Mouse (Mus musculus): ENCODE measurements around the gene R3hdm1.

Gene R3hdm1

DNA sequence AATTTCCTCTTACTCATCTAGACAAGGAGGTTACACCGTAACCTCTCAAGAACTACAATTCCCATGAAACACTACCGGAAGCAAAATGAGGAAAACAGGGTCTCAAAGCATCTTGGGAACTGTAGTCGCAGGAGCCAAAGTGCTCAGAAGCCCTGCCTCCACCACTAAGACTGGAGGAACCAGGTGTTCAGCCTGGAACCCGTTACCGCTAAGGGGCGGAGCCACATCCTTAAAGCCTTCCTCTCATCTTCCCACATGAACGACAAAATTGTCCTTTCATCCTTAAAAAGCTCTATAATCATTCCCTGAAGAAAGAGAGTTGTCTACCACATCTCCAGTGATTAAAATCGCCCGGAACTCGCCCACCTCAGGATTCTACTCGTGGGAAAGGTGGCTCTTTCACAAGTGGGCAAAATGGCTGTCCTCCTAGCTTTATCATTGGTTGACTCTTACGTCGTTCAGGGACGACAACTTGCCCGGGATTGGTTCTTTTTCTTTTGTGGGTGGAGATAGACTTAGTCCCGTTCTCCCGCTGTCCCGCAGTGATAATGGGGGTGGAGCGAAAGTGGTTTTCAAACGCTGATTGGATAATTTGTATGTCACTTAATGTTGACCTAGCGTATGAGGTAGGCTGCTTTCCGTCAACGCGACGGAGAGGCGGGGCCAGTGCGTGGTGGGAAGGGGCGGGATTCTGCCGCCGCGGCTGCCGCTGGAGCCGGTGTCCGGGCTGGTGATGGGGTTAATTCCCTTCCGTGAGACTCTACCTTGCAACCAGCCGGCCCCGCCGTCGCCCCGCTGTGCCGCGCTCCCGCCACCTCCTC lies at the start of gene R3hdm1, which contains the start of gene Zranb3:
Gene R3hdm1, plus strand, starts transcription at position 661 of the 821 bp plus-strand sequence.
Gene Zranb3, minus strand, starts transcription at position 407 of the 821 bp plus-strand sequence.
- DNase-seq (ENCODE audit: low spot score in 2 of 2), result peak; percentile 96 to 99

- DNase-seq (ENCODE audit: low spot score in 2 of 2), result no peak
Measured at GRCm38 (mm10) chr1:128057269-128057668, 45.8 kb upstream of the R3hdm1 start.

- DNase-seq (ENCODE audit: low spot score in 2 of 2), result no peak
Measured at GRCm38 (mm10) chr1:128058625-128059024, 44.5 kb upstream of the R3hdm1 start.

DNA sequence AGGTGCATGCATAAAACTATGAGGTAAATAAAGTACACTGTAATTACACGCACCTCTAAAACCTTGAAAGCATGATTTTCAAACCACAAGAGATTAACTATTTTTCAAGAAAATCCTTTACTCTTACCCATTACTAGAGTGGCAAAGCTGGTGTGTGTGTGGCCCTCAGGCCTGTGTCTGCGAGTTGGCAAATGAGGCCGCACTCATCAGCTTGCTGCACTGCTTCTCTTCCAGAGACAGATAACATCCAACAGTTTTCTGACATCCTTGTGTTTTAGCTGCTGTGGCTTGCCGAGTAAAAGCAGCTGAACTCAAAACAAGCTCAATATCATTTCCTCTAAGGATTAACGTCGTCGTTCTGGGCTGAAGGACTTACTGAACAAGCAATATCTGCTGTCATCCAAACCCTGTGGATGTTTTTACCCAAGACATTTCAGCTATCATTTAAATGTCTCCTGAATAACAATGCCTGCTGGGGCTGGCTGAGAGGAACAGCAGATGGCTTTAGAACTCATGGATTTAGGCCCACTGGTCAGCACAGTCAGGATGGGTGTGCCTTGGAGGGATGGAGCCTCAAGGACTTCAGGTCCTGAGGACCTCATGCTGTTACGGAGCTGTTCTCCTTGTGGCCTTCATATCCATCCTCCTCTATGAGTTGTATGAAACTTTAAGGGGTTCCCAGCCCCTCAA lies 42.3 kb upstream of the R3hdm1 start:
- no peak for DNase-seq (ENCODE audit: low spot score in 2 of 2)

DNA sequence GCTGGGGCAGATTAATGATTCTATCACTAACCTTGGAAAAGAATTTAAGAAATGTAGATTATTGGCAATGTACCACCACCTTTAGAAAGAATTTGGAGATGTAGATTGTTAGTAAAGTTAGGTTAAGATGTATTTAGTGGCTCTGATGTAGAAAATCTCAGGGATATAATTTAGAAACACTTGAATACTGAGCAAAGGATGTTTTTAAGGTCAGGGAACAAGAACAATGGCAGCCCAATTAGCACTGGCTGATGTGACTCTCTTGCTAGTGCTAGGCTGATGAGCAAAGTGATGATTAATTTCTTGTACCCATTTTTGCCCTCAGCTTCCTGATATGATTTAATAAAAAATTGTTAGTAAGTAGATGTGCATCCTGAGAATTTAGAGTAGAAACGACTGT lies 41.7 kb upstream of the R3hdm1 start:
- DNase-seq (ENCODE audit: low spot score in 2 of 2), result no peak

DNA sequence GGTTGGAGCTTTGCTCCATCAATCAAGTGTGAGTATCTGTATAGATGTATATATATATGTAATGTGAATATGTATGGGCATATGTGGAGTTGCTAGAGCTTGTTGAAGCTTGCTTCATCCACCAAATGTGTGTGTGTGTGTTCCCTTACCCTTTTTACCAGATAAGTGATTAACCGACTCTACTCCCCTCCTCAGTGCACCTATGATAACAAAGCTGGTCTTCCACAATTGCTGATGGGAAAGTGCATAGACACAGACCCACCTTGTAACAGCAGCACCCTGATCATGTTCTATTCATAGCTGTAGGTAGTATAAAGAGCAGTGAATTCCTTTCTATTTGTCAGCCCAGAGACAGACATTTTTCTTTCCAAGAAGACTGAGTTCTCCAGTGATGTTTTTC lies 40.9 kb upstream of the R3hdm1 start:
- no peak for DNase-seq (ENCODE audit: low spot score in 2 of 2)

DNA sequence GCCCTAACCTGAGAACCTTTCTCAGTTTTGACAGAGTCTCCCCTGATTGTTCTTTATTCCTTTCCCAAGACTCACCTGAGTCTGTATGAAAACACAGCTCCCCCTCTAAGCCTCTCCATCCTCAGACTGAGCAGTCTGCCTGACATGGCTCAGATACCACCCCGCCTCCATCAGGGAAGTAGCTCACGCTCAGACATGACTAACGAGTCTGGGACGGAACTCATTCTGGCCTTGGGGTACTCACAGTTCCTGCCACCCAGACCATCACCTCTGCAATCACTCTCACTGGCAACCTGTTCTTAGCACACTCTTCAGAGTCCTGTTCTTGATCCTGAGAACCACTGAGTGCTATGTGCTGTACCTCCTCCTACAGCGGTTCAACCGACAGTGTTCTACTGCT lies 38.4 kb upstream of the R3hdm1 start:
- no peak for DNase-seq (ENCODE audit: low spot score in 2 of 2)

DNA sequence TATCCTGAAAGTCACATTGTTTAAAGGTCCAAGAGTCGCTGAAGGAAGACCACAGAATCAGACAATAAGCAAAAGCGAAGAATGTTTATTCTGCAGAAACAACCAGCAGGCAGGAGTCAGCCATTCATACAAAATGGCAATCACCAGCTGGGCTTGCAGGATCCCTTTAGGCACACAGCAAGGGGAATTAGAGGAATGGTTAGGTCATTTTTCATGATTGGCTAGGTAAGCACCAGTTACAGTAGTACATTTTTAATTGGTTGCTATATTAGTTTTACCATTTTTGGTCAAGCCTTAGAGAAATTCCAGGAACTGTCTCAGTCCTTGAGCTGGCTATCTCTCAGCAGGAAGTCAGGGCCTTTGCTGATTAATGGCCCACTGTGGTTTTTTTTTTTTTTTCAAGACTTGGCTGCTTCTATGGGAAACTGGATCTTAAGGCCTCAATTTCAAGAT lies 34.1 kb upstream of the R3hdm1 start:
- no peak for DNase-seq (ENCODE audit: low spot score in 2 of 2)

DNA sequence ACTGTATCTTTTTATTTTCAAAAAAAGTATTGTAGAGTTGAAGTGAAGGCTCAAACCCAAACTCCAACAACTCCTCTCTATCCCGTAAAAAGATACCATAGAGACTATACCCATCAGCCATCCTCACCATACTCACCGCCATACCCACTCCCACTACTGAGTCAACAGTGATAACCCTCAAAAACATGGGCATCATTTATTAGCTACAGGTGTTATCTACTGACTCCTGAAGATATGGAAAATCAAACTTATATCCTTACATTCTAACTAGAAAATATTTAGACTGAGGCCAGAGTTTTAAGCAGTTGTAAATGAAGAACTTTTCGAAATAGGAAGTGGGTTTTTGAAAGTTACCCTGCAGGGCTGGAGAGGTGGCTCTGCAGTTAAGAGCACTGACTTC lies 33.1 kb upstream of the R3hdm1 start:
- DNase-seq (ENCODE audit: low spot score in 2 of 2), result no peak

DNA sequence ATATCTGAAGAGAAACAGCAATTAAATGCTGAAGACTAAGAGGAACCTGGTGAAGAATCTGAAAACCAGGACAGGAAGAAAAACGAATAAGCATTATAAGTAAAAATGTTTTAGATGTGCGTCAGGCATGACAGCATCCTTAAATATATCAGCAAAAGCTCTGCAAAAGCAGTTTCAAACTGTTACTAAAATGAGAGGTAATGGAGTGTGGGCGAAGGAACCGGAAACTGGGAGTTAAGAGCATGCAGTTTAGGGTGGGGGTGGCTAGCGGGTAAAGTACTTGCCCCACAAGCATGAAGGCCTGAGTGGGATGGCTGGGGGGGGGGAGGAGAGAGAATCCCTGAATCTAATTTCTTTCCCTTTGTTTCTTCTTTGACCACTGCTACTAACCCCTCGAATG lies 30.1 kb upstream of the R3hdm1 start:
- no peak for DNase-seq (ENCODE audit: low spot score in 2 of 2)

- DNase-seq (ENCODE audit: low spot score in 2 of 2), result no peak
Measured at GRCm38 (mm10) chr1:128076791-128077479, 26.2 kb upstream of the R3hdm1 start.

GRCm38 (mm10) chr1:128077788-128078187 lies 25.3 kb upstream of the R3hdm1 start:
- no peak for DNase-seq (ENCODE audit: low spot score in 2 of 2)

- DNase-seq (ENCODE audit: low spot score in 2 of 2), result no peak
Measured at GRCm38 (mm10) chr1:128078646-128079045, 24.5 kb upstream of the R3hdm1 start.

DNA sequence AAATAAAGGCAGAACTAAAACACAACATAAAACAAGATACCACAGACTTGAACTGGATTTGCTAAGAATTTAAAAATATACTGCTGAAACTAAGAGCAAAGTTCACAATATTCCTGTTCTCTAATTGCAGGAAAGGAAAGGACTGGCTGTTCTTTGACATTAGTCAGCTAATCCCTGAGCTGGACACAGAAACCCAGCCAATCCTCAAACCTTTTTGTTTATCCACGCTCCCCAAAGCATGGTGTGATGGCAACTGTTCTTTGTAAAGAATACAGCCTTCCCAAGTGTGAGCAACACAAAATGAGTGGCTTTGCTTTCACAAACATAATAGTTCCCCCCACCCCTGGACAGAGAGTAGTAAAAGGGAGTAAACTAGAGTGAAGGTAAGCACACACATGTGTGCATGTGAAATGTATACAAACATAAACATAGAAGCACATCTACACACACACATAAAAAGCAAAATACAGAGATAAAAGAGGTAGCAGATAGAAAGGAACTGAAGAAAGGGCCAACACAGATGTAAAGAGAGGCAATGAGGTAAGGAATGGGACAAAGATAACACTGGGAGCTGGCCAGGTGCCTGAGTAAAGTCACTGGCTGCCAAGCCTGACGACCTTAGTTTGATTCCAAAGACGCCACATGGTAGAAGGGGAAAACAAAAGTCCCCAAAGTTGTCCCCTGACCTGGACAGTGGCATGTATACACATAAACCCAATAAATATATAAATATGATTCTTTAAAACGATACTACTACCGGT lies 22.0 kb upstream of the R3hdm1 start:
- no peak for DNase-seq (ENCODE audit: low spot score in 2 of 2)

DNA sequence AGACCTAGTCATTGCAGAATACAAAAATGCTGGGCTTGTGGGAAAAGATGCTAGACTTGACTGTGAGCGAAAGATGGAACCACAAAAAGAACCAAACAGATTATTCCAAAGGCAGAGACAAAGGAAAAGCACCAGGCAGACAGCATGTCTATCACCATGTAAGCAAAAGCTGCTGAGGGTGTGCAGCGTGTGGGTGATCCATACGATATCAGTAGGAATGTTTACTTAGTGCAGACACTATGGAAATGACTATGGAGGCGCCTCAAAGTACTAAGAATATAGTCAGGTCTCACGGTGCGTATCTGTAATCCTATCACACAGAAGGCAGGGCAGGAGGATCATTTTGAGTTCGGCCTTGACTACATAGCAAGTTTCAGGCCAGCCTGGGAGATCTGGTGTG lies 21.2 kb upstream of the R3hdm1 start:
- DNase-seq (ENCODE audit: low spot score in 2 of 2), result no peak

DNA sequence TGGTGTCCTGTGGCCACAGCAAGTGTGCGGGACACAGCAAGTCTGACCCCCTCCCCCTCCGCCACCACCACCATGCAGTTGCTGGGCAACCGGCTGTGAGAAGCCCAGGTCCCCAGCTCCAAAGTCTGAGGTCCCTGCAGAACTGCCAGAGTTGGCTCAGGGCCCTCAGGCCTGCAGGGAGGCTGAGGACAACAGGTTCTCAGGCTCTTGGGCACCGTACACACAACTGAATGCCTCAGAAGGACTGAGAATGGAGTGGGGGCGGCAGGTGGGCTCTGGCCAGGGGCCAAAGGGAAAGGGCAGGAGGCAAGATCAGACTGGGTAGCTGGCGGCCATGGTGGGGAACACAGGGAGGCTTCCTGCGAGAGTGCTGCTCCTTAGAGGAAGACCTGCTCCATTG lies 20.3 kb upstream of the R3hdm1 start:
- DNase-seq (ENCODE audit: low spot score in 2 of 2), result peak in 1 of 2 experiments; percentile 41

- no peak for DNase-seq (ENCODE audit: low spot score in 2 of 2)
Measured at GRCm38 (mm10) chr1:128094686-128095085, 8.4 kb upstream of the R3hdm1 start.

DNA sequence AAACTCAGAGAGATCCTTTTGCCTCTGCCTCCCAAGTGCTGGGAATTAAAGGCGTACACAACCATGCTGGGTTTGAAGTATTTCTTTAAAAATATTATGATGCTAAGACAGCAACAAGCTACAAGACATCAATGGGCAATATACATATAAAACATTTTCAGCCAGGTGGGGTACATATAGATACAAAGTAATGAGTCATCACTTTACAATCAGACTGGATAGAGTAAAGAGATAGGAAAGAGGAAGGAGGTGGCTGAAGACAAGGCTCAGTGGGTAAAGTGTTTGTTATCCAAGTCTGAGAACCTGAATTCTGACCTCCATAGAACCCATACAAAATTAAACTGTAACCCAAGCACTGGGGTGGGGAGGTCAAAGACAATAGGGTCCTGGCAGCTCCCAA lies 4.8 kb upstream of the R3hdm1 start:
- no peak for DNase-seq (ENCODE audit: low spot score in 2 of 2)

DNA sequence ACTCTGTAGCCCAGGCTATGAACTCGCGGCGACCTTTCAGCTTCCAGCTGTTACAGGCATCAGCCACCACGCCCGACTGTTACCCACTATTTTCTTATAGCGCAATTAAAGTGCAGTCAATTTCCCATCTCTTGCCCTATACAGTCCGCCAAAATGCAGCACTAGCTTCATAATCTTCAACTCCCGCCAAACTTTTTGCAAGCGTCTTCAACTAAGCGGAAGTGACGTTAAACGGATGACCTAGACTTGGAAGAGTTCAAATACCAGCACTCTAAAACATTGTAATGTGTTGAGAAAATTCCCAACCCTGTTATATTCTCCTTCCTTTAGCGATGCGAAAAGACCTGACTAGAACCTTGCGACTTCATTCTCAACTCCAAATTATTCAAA lies 855 bp upstream of the R3hdm1 start:
- peak; percentile 39 to 40 for DNase-seq (ENCODE audit: low spot score in 2 of 2)

DNA sequence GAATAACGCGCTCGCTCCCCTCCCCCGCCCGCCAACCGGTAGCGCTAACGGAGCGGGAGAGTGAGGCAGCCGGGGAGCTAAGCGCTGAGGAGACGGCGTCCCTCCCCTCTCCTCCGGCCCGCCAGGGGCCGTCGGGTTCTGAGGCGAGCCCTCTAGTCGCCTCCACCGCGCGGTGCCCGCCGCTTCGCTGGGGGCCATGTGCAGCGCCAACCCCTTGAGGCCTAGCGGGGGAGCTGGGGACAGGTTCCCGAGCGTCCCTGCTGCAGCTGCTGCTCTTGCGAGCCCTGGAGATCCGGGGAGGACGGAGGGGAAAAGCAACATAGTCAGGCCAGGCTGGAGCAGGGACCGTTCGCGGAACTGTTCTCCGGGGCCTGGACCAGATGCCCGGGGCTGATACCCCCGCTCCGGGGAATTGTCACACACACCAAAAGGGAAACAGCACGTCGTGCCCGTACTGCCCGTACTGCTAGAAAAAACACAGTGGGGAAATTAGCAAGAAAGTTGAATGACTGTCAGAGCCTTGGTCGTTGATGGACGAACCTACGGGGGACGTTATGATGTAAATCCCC lies 503 bp downstream of the R3hdm1 start:
- DNase-seq (ENCODE audit: low spot score in 2 of 2), result no peak

DNA sequence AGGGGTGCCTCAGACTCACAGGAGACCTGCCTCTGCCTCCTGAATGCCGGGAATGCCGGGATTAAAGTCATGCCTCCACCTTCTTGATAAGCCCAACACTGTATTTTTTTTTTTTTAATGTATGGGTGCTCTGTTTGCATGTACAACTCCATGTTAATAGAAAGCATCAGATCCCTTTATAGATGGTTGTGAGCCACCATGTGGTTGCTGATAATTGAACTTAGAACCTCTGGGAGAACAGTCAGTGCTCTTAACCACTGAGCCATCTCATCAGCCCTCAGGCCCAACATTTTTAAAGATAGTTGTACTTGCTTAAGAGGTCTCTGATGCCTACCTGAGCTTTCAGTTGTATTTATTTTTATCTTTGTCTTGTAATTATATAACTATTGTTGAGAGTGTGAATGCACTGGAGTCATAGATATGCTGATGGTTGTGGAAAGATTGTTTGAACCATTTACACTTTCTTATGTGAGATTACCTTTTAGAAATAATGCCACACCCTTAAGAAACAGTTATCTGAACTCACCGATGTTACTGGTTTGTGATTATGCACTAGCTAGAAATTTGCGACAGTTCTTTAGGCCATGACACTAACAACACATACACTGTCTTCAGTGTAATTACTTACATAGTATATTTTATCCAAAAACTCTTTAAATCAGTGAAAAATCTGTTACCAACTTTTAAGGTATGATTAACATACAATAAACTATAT lies 18.0 kb downstream of the R3hdm1 start:
- DNase-seq (ENCODE audit: low spot score in 2 of 2), result no peak
